Mouse (Mus musculus): ENCODE measurements around the gene Sergef.

The Sergef gene

GRCm38 (mm10) chr7:46501458-46501857, 138.1 kb downstream of the Sergef start:
- DNase-seq (ENCODE audit: low spot score in 2 of 2), result no peak

- DNase-seq (ENCODE audit: low spot score in 2 of 2), result no peak
These were observed 140.0 kb downstream of the Sergef start for GRCm38 (mm10) chr7:46499561-46499960.

- no peak for DNase-seq (ENCODE audit: low spot score in 2 of 2)
These were observed 147.4 kb downstream of the Sergef start for GRCm38 (mm10) chr7:46492134-46492678.

GRCm38 (mm10) chr7:46487354-46487753, 152.3 kb downstream of the Sergef start:
- DNase-seq (ENCODE audit: low spot score in 2 of 2), result no peak

- no peak for DNase-seq (ENCODE audit: low spot score in 2 of 2)
These were observed 152.8 kb downstream of the Sergef start for GRCm38 (mm10) chr7:46486761-46487160.

GRCm38 (mm10) chr7:46484223-46484622, 155.4 kb downstream of the Sergef start:
- no peak for DNase-seq (ENCODE audit: low spot score in 2 of 2)

GRCm38 (mm10) chr7:46483050-46483449, 156.6 kb downstream of the Sergef start:
- DNase-seq (ENCODE audit: low spot score in 2 of 2), result no peak

GRCm38 (mm10) chr7:46482099-46482531, 157.5 kb downstream of the Sergef start:
- no peak for DNase-seq (ENCODE audit: low spot score in 2 of 2)

GRCm38 (mm10) chr7:46479793-46480192, 159.8 kb downstream of the Sergef start:
- DNase-seq (ENCODE audit: low spot score in 2 of 2), result no peak

- DNase-seq (ENCODE audit: low spot score in 2 of 2), result no peak
These were observed 162.2 kb downstream of the Sergef start for GRCm38 (mm10) chr7:46477456-46477855.

GRCm38 (mm10) chr7:46475464-46475863, 164.1 kb downstream of the Sergef start:
- DNase-seq (ENCODE audit: low spot score in 2 of 2), result no peak

GRCm38 (mm10) chr7:46473141-46473540, 166.5 kb downstream of the Sergef start:
- DNase-seq (ENCODE audit: low spot score in 2 of 2), result no peak

- DNase-seq (ENCODE audit: low spot score in 2 of 2), result no peak
These were observed 168.4 kb downstream of the Sergef start for GRCm38 (mm10) chr7:46471054-46471737.

GRCm38 (mm10) chr7:46469542-46469941, 170.1 kb downstream of the Sergef start:
- no peak for DNase-seq (ENCODE audit: low spot score in 2 of 2)

GRCm38 (mm10) chr7:46466422-46466981, 173.1 kb downstream of the Sergef start:
- no peak for DNase-seq (ENCODE audit: low spot score in 2 of 2)

GRCm38 (mm10) chr7:46463136-46463535, 176.5 kb downstream of the Sergef start:
- no peak for DNase-seq (ENCODE audit: low spot score in 2 of 2)

GRCm38 (mm10) chr7:46462287-46462686, 177.3 kb downstream of the Sergef start:
- no peak for DNase-seq (ENCODE audit: low spot score in 2 of 2)

- DNase-seq (ENCODE audit: low spot score in 2 of 2), result no peak
These were observed 179.9 kb downstream of the Sergef start for GRCm38 (mm10) chr7:46459605-46460245.

GRCm38 (mm10) chr7:46459200-46459599, 180.4 kb downstream of the Sergef start:
- no peak for DNase-seq (ENCODE audit: low spot score in 2 of 2)

- no peak for DNase-seq (ENCODE audit: low spot score in 2 of 2)
These were observed 181.7 kb downstream of the Sergef start for GRCm38 (mm10) chr7:46457889-46458288.

- no peak for DNase-seq (ENCODE audit: low spot score in 2 of 2)
These were observed 185.5 kb downstream of the Sergef start for GRCm38 (mm10) chr7:46453930-46454679.

All from urinary bladder, postnatal 4 days (tissue).